Mouse (Mus musculus): Measurements from ENCODE around the gene Setd1a. TPM values are rescaled to one million over a fixed set of nuclear protein-coding genes. Genes with fewer than 3 reads are reported as not detected.

The Setd1a gene
- polyA plus RNA-seq, 1 experiment from 2014 or later = 19.8 TPM

DNA sequence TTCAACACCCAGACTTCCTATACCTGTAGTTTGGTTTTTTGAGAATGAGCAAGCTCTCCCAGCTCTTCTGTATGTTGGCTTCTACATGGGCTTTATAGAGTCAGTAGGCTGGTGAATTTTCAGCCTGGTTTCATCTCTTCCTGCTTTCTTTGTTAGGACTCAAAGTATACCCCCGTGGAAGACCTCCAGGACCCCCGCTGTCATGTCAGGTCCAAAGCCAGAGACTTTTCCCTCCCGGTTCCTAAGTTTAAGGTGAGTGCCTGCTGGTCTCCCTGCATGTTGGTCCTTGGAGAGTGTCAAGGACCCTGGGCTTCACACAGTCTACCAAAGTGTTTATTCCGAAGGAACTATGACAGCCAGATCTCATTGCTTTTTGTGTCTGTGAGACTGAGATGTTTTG is 1.9 kb downstream of the Setd1a start:
- H3K4me3 ChIP-seq = peak overlapping the region; percentile 94
- WGBS = 78% methylated on average over 4 of the region's 4 CpGs
- H3K4me1 ChIP-seq = peaks cover 11% of the 10 kb centered on the region
- no peak overlapping the region for H3K27ac ChIP-seq
- no peaks in the 10 kb centered on the region for H3K9me3 ChIP-seq (replicated peaks)
- peak overlapping the region; percentile 95 for H3K9ac ChIP-seq
- H3K4me2 ChIP-seq (replicated peaks) = peak overlapping the region; percentile 85
- peaks cover 37% of the 10 kb centered on the region for H3K36me3 ChIP-seq
- H3K27me3 ChIP-seq = no peaks in the 10 kb centered on the region
- no peak for ATAC-seq (ENCODE audit: low FRiP score)

DNA sequence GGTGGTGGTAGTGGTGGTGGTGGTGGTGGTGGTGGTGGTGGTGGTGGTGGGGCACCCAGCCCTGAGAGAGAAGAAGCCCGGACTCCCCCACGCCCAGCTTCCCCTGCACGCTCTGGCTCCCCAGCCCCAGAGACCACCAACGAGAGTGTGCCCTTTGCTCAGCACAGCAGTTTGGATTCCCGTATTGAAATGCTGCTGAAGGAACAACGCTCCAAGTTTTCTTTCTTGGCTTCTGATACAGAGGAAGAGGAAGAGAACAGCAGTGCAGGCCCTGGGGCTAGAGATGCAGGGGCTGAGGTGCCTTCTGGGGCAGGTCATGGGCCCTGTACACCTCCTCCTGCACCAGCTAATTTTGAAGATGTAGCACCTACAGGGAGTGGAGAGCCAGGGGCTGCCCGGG is 8.8 kb downstream of the Setd1a start, which contains the start of gene Gm49388:
Gene Gm49388, plus strand, starts transcription at position 301 of the 400 bp plus-strand sequence.
- WGBS = 94% methylated on average over 7 of the region's 7 CpGs
- no peak within 1 kb of the TSS for H3K4me2 ChIP-seq (replicated peaks)
- no peaks in the 10 kb centered on the region for H3K27me3 ChIP-seq
- no peaks in the 10 kb centered on the region for H3K4me1 ChIP-seq
- no peak within 1 kb of the TSS for H3K4me3 ChIP-seq
- ATAC-seq (ENCODE audit: low FRiP score) = no peak
- H3K36me3 ChIP-seq = peaks cover 97% of the 10 kb centered on the region
- H3K9me3 ChIP-seq (replicated peaks) = no peaks in the 10 kb centered on the region
- H3K27ac ChIP-seq = no peak within 1 kb of the TSS
- no peak within 1 kb of the TSS for H3K9ac ChIP-seq

DNA sequence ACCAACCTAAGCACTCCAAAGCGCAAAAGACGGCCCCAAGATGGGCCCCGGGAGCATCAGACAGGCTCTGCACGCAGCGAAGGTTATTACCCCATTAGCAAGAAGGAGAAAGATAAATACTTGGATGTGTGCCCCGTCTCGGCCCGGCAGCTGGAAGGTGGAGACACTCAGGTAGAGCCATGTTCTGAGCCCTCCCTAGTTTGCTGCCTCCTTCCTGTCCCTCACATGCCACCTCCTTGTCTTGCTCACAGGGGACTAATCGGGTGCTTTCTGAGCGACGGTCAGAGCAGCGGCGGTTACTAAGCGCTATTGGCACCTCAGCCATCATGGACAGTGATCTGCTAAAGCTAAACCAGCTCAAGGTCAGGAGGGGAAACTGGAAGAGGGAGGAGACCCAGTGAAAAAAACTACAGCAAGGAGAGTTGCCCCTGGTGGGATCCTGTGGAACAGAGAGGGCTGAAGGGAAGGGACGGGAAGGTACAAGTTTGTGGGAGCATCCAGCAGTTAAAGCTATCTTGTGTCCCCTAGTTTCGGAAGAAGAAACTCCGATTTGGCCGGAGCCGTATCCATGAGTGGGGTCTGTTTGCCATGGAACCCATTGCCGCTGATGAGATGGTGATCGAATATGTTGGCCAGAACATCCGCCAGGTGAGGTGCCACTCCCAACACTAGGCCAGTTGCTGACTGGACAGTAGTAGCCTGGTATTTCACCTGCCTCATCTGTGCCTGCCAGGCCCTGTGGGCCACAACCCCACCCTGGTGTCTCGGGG is 20.8 kb downstream of the Setd1a start:
- no peak for ATAC-seq (ENCODE audit: low FRiP score)
- H3K4me2 ChIP-seq (replicated peaks) = no peak overlapping the region
- H3K27ac ChIP-seq = no peak overlapping the region
- peaks cover 78% of the 10 kb centered on the region for H3K36me3 ChIP-seq
- WGBS = 94% methylated on average over 23 of the region's 23 CpGs
- no peak overlapping the region for H3K9ac ChIP-seq
- H3K9me3 ChIP-seq (replicated peaks) = no peaks in the 10 kb centered on the region
- no peaks in the 10 kb centered on the region for H3K27me3 ChIP-seq
- H3K4me1 ChIP-seq = peaks cover 9% of the 10 kb centered on the region; the same call in 1 of the 2 replicates
- H3K4me3 ChIP-seq = no peak overlapping the region

GRCm38 (mm10) chr7:127798591-127798990 is 22.1 kb downstream of the Setd1a start:
- 87% methylated on average over 4 of the region's 4 CpGs for WGBS

DNA sequence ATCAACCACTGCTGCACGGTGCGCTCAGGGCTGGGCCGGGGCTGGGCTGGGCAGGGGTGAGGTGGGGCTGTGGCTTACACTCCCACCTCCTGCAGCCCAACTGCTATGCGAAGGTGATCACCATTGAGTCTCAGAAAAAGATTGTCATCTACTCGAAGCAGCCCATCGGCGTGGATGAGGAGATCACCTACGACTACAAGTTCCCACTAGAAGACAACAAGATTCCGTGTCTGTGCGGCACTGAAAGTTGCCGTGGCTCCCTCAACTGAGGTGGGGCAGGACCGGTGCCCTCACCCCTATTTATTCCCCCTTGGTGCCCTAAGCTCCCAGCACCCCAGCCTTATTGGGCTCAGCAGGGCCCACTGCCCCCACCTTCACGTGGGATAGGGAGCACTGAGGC is 22.7 kb downstream of the Setd1a start:
- Histone ChIP-seq H3K9ac (no peak overlapping the region), H3K4me3 (no peak overlapping the region), H3K36me3 (peaks cover 65% of the 10 kb centered on the region), H3K9me3 (replicated peaks) (no peaks in the 10 kb centered on the region), H3K27me3 (no peaks in the 10 kb centered on the region), H3K27ac (no peak overlapping the region), H3K4me1 (peaks cover 9% of the 10 kb centered on the region; the same call in 1 of the 2 replicates), H3K4me2 (replicated peaks) (no peak overlapping the region)
- WGBS = 91% methylated on average over 13 of the region's 13 CpGs
- no peak for ATAC-seq (ENCODE audit: low FRiP score)

More at GRCm38 (mm10) chr7:127798591-127798990, 22.1 kb downstream of the Setd1a start:
- Histone ChIP-seq H3K27ac (no peak overlapping the region), H3K4me2 (replicated peaks) (no peak overlapping the region), H3K4me3 (no peak overlapping the region), H3K27me3 (no peaks in the 10 kb centered on the region), H3K9me3 (replicated peaks) (no peaks in the 10 kb centered on the region), H3K36me3 (peaks cover 71% of the 10 kb centered on the region), H3K9ac (no peak overlapping the region), H3K4me1 (peaks cover 9% of the 10 kb centered on the region; the same call in 1 of the 2 replicates)
- ATAC-seq (ENCODE audit: low FRiP score) = no peak

DNA sequence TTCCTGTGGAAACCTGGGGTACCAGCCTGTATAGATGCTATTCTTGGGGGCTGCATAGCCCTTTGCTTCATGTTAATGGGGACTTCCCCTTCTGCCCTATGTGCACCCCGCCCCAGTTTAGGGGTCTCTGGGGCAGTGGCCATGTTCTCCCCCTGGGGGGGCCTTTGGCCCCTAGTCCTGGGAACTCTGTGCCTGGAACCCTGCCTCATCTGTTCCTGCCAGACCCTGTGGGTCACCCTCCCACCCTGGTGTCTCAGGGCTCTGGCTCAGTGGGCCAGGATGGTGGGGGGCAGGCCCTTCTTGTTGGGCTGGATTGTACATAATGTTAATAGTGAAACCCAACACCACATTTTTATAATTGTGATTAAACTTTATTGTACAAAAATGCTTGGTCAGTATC is 23.3 kb downstream of the Setd1a start:
- Histone ChIP-seq H3K9me3 (replicated peaks) (no peaks in the 10 kb centered on the region), H3K27me3 (no peaks in the 10 kb centered on the region), H3K27ac (no peak overlapping the region), H3K4me1 (peaks cover 9% of the 10 kb centered on the region; the same call in 1 of the 2 replicates), H3K4me3 (no peak overlapping the region), H3K4me2 (replicated peaks) (no peak overlapping the region), H3K36me3 (peaks cover 65% of the 10 kb centered on the region), H3K9ac (no peak overlapping the region)
- 90% methylated on average over 1 of the region's 1 CpGs for WGBS
- no peak for ATAC-seq (ENCODE audit: low FRiP score)

DNA sequence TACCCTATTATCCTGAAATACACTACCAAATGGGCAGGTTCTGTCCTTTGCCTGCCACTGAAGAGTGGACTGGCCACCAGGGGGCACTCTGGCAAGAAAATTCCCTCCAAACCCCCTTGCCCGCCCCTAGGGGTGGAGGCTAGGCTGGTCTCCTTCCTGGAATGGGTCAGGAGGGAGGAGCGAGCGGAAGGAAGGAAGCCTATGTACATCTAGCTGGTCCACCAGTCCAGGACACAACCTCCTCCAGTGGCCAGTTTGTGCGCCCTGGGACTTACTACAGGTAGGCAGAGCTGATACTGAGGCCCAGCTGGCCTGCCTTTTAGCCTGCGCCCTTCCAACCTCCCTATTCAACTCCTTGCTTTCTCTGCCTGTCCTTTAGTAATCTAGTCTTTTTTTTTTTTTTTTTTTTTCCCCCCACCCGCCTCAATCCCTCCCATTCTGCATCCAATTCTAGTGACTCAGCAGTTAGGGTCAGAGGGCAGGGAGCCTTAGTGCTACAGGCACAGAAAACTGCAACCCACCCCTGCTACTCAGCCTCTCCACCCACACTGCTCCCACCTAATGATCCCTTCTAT is 24.1 kb downstream of the Setd1a start, which contains the start of gene Hsd3b7:
Gene Hsd3b7, plus strand, starts transcription at position 170 of the 575 bp plus-strand sequence.
- 0 out of 2 replicates have a peak within 1 kb of the TSS, but pooled peaks have one; percentile 9 for H3K9ac ChIP-seq
- peak; percentile 73 for ATAC-seq (ENCODE audit: low FRiP score)
- 0 out of 2 replicates have a peak within 1 kb of the TSS, but pooled peaks have one; percentile 13 for H3K27ac ChIP-seq
- WGBS = 28% methylated on average over 6 of the region's 6 CpGs
- no peaks in the 10 kb centered on the region for H3K9me3 ChIP-seq (replicated peaks)
- peaks cover 9% of the 10 kb centered on the region; the same call in 1 of the 2 replicates for H3K4me1 ChIP-seq
- H3K27me3 ChIP-seq = no peaks in the 10 kb centered on the region
- H3K36me3 ChIP-seq = peaks cover 64% of the 10 kb centered on the region
- H3K4me2 ChIP-seq (replicated peaks) = peak within 1 kb of the TSS; percentile 34; the same call in 1 of the 2 replicates
- H3K4me3 ChIP-seq = peak within 1 kb of the TSS; percentile 3; the same call in 1 of the 2 replicates

GRCm38 (mm10) chr7:127801010-127801621 is 24.6 kb downstream of the Setd1a start:
- Histone ChIP-seq H3K9me3 (replicated peaks) (no peaks in the 10 kb centered on the region), H3K27ac (no peak overlapping the region), H3K4me1 (peaks cover 9% of the 10 kb centered on the region; the same call in 1 of the 2 replicates), H3K27me3 (no peaks in the 10 kb centered on the region), H3K9ac (no peak overlapping the region), H3K4me3 (no peak overlapping the region), H3K36me3 (peaks cover 64% of the 10 kb centered on the region), H3K4me2 (replicated peaks) (no peak overlapping the region)
- 93% methylated on average over 8 of the region's 8 CpGs for WGBS
- ATAC-seq (ENCODE audit: low FRiP score) = no peak

DNA sequence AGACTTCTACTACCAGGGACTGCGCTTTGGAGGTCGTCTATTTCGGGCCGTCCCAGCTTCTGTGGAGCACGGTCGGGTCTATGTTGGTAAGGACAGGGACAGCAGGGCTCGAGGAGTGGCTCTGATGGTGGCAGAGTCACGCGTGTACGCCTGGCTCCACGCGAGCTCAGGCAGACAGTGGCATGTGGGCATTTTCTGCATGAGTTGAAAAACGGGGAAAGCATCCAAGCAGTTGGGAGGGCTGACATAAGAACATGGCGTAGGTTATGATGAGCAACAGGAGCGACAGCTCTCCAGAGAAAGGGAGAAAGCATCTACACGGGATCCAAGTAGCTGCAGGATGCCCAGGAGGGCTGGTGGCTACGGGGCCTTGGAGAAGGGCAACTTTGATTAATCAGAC is 25.8 kb downstream of the Setd1a start:
- peaks cover 58% of the 10 kb centered on the region for H3K36me3 ChIP-seq
- no peak overlapping the region for H3K27ac ChIP-seq
- no peak overlapping the region for H3K4me2 ChIP-seq (replicated peaks)
- H3K9me3 ChIP-seq (replicated peaks) = no peaks in the 10 kb centered on the region
- no peak overlapping the region for H3K4me3 ChIP-seq
- no peak overlapping the region for H3K9ac ChIP-seq
- 92% methylated on average over 17 of the region's 17 CpGs for WGBS
- peaks cover 9% of the 10 kb centered on the region; the same call in 1 of the 2 replicates for H3K4me1 ChIP-seq
- H3K27me3 ChIP-seq = no peaks in the 10 kb centered on the region
- no peak for ATAC-seq (ENCODE audit: low FRiP score)

DNA sequence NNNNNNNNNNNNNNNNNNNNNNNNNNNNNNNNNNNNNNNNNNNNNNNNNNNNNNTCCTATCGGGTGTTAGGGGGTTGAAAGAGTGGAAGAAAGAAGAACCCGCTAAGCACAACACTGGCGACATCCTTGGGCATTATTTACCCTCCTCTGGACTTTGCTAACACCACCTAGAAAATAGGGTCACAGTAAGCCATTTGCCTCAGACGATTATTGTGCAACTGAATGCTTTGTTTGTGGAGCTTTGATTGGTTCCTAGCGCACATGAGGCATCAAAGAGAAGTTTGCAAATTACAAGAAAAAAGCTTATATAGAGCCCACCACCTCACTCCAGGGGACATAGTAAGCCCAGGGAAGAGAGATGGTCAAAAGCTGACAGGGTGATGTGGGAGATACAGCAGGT is 32.4 kb downstream of the Setd1a start:
- no peak overlapping the region for H3K27ac ChIP-seq
- WGBS = 70% methylated on average over 5 of the region's 5 CpGs
- H3K27me3 ChIP-seq = no peaks in the 10 kb centered on the region
- peaks cover 56% of the 10 kb centered on the region for H3K36me3 ChIP-seq
- no peak overlapping the region for H3K4me3 ChIP-seq
- no peak overlapping the region for H3K9ac ChIP-seq
- H3K4me1 ChIP-seq = no peaks in the 10 kb centered on the region
- no peak overlapping the region for H3K4me2 ChIP-seq (replicated peaks)
- H3K9me3 ChIP-seq (replicated peaks) = no peaks in the 10 kb centered on the region
- ATAC-seq (ENCODE audit: low FRiP score) = no peak

- Histone ChIP-seq H3K27ac (no peak overlapping the region), H3K4me1 (no peaks in the 10 kb centered on the region), H3K27me3 (no peaks in the 10 kb centered on the region), H3K36me3 (peaks cover 60% of the 10 kb centered on the region), H3K9ac (no peak overlapping the region), H3K4me3 (no peak overlapping the region), H3K4me2 (replicated peaks) (no peak overlapping the region), H3K9me3 (replicated peaks) (no peaks in the 10 kb centered on the region)
- ATAC-seq (ENCODE audit: low FRiP score) = no peak
- 88% methylated on average over 1 of the region's 1 CpGs for WGBS
Observed at GRCm38 (mm10) chr7:127809846-127810245, 33.4 kb downstream of the Setd1a start.

DNA sequence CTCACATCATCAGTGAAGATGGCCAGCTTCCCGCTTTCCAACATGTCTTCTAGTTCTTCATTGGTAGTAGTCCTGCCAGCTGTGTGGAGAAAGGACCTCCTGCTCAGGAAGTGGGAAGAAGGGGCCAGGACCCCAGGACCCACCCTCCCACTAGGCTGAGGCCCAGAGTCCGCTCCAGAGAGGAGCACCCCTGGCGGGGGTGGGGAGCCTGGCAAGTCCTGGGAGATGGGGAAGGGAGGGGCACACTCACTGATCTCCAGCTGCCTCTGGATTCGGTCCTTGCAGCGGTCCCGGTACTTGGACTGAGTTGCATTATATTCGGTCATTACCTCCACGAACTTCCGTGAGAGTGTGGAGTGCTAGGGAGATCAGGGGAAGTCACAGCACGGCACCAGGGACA is 34.2 kb downstream of the Setd1a start:
- Histone ChIP-seq H3K9me3 (replicated peaks) (no peaks in the 10 kb centered on the region), H3K4me3 (no peak overlapping the region), H3K9ac (no peak overlapping the region), H3K4me2 (replicated peaks) (no peak overlapping the region), H3K27ac (no peak overlapping the region), H3K4me1 (no peaks in the 10 kb centered on the region), H3K27me3 (no peaks in the 10 kb centered on the region), H3K36me3 (peaks cover 56% of the 10 kb centered on the region)
- ATAC-seq (ENCODE audit: low FRiP score) = no peak
- WGBS = 79% methylated on average over 10 of the region's 10 CpGs
